Mouse (Mus musculus): ENCODE data around the gene Acyp2. TPM values are rescaled to one million over a fixed set of nuclear protein-coding genes. Genes with fewer than 3 reads are reported as not detected.
"Not testable (repeated sequence)": the region's sequence is repeated elsewhere in the genome, so short reads cannot be mapped to it uniquely, and the experiment has no call there.

The Acyp2 gene
- polyA plus RNA-seq, 1 experiment from 2014 or later, result 6.1 TPM

DNA sequence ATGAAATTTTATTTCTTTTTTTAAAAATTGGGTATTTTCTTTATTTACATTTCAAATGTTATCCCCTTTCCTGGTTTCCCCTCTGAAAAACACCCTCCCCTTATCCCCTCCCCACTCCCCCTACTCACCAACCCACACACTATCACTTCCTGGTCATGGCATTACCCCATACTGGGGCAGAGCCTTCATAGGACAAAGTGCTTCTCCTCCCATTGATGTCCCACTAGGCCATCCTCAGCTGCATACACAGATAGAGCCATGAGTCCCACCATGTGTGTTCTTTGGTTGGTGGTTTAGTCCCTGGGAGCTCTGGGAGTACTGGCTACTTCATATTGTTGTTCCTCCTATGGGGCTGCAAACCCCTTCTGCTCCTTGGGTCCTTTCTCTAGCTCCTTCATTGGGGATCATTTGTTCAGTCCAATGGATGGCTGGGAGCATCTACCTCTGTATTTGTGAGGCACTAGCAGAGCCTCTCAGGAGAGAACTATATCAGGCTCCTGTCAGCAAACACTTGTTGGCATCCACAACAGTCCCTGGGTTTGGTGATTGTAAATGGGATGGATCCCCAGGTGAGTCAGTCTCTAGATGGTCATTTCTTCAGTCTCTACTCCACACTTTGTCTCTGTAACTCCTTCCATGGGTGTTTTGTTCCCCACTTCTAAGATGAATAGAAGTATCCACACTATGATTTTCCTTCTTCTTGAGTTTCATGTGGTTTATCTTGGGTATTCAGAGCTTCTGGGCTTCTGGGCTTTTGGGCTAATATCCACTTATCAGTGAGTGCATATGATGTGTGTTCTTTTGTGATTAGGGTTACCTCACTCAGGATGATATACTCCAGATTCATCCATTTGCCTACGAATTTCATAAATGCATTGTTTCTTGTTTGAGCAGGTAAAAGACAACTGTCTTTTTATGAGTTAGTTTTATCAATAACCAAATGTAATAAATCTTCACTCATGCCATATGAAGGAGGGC, 27.7 kb downstream of the Acyp2 start:
- H3K4me1 ChIP-seq; H3K4me3 ChIP-seq; H3K4me2 ChIP-seq; H3K9ac ChIP-seq; H3K27me3 ChIP-seq; ATAC-seq (ENCODE audit: insufficient number of reproducible peaks, insufficient read depth, low FRiP score, low TSS enrichment, low read depth); H3K36me3 ChIP-seq; H3K9me3 ChIP-seq; H3K27ac ChIP-seq: not testable (repeated sequence)
- 88% methylated on average over 1 of the region's 1 CpGs for WGBS

DNA sequence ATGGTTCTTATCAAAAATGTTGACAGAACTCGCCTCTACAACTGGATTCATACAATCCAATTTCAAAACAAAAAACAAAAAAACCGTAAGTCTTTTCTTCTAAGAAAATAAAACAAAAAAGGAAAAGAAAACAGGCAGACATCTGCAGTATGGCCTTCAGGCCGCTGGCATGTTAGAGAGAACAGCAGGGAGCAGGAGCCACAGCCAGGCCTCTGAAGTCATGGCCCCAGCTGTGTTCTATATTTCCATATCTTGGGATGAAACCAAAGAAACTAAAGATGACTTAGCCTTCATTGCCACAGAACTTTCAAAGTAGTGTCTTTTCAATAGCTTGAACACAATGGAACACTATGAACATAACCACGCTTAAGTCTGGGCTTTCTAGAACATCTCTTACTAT, 31.2 kb downstream of the Acyp2 start:
- ATAC-seq (ENCODE audit: insufficient number of reproducible peaks, insufficient read depth, low FRiP score, low TSS enrichment, low read depth), result no peak
- H3K4me1 ChIP-seq, result no peaks in the 10 kb centered on the region
- 76% methylated on average over 4 of the region's 4 CpGs for WGBS
- no peak overlapping the region for H3K9ac ChIP-seq
- no peaks in the 10 kb centered on the region for H3K9me3 ChIP-seq
- no peaks in the 10 kb centered on the region for H3K36me3 ChIP-seq
- H3K27ac ChIP-seq, result no peak overlapping the region
- H3K4me3 ChIP-seq, result no peak overlapping the region
- H3K4me2 ChIP-seq, result no peak overlapping the region
- no peaks in the 10 kb centered on the region for H3K27me3 ChIP-seq

DNA sequence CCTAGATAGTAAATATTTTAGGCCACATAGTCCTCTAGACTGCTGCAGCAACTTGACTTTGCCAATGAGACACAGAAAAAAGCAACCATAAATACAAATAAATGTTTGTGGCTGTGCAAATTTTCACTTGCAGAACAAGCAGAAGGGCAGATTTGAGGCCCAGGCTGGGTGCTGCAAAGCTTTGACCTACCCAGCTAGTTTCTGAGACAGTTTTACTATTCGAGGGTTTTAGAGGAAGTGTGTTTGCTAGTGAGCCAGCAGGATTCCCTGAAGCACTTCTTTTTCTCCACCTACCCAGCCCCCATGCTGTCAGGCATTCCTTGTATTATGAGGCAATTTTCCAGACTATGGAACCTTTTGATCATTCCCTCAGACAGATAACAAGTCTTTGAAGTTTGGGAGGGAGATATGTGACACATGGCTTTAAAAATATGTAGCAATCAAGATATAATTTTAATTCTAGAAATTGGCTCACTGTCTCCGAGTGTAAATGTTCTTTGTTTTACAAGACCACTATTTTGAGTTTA, 31.8 kb downstream of the Acyp2 start:
- no peak for ATAC-seq (ENCODE audit: insufficient number of reproducible peaks, insufficient read depth, low FRiP score, low TSS enrichment, low read depth)
- Histone ChIP-seq H3K4me3 (no peak overlapping the region), H3K9ac (no peak overlapping the region), H3K36me3 (no peaks in the 10 kb centered on the region), H3K27me3 (no peaks in the 10 kb centered on the region), H3K9me3 (no peaks in the 10 kb centered on the region), H3K4me2 (no peak overlapping the region), H3K27ac (no peak overlapping the region), H3K4me1 (no peaks in the 10 kb centered on the region)
- 29% methylated on average over 2 of the region's 2 CpGs for WGBS

DNA sequence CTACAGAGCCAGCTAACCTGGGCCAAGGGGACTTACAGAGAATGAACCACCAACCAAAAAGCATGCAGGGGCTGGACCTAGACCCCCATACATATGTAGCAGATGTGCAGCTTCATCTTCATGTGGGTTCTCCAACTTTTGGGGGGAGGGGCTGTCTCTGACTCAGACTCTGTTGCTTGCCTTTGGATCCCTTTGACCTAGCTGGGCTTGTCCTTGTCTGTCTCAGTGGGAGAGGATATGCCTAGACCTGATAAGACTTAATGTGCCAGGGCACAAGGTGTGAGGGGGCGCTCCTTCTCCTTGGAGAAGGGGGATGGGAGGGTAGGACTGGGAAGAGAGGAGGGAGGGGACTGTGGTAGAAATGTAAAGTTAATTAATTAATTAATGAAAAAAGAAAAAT, 33.4 kb downstream of the Acyp2 start:
- no peaks in the 10 kb centered on the region for H3K27me3 ChIP-seq
- 88% methylated on average over 1 of the region's 1 CpGs for WGBS
- no peak overlapping the region for H3K4me2 ChIP-seq
- no peak for ATAC-seq (ENCODE audit: insufficient number of reproducible peaks, insufficient read depth, low FRiP score, low TSS enrichment, low read depth)
- no peaks in the 10 kb centered on the region for H3K36me3 ChIP-seq
- no peak overlapping the region for H3K27ac ChIP-seq
- H3K9me3 ChIP-seq, result no peaks in the 10 kb centered on the region
- no peak overlapping the region for H3K4me3 ChIP-seq
- no peaks in the 10 kb centered on the region for H3K4me1 ChIP-seq
- no peak overlapping the region for H3K9ac ChIP-seq

DNA sequence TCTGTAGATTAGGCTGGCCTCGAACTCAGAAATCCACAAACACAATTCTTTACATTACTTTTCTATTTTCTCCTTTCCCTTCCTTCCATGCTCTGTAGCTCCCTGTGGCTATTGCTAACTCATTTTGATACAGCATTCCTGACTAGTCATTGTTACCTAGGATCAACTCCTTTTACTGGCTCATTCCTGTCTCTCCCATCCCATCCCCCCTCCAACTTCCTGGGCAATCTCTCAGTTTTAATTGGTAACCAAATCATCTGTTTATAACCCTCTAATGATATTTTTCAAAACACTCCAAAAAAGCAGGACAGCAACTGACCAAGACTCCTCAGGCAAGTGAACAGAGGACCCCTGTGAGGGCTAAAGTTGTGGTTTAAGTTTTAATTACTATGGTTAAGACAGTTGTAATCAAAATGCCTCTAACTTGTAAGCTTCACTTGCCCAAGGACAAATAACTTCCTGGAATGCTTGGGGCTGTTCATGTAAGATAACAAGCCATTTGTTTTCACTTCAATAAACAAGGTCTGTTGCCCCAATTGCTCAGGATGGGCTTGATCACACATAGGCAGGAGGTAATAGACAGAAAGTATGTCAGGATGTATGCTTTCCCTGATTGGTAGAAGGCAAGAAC, 35.4 kb downstream of the Acyp2 start:
- H3K4me1 ChIP-seq, result no peaks in the 10 kb centered on the region
- no peak for ATAC-seq (ENCODE audit: insufficient number of reproducible peaks, insufficient read depth, low FRiP score, low TSS enrichment, low read depth)
- no peaks in the 10 kb centered on the region for H3K9me3 ChIP-seq
- WGBS, result 71% methylated on average over 1 of the region's 1 CpGs
- H3K9ac ChIP-seq, result no peak overlapping the region
- no peaks in the 10 kb centered on the region for H3K36me3 ChIP-seq
- H3K27ac ChIP-seq, result no peak overlapping the region
- H3K4me3 ChIP-seq, result no peak overlapping the region
- H3K4me2 ChIP-seq, result no peak overlapping the region
- H3K27me3 ChIP-seq, result no peaks in the 10 kb centered on the region

DNA sequence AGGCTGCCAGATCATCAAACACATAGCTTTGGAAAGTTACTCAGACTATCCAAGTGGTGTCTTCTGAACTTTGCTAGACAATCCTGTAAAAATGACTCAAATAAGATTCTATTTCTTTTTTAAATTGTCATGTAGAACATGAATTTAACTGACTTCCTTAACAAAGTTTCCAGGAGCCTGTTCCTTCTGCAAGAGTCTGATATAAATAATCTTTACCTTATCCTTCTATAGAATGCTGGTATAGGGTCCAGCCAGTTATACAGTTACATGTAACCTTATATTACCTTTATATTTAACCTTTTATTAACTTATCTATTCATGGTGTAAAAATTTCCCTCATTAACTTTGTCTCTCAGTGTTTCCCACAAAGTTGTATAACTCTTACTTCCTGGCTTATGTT, 36.7 kb downstream of the Acyp2 start:
- no peak overlapping the region for H3K4me2 ChIP-seq
- H3K4me1 ChIP-seq, result no peaks in the 10 kb centered on the region
- H3K27ac ChIP-seq, result no peak overlapping the region
- no peak overlapping the region for H3K9ac ChIP-seq
- no peak overlapping the region for H3K4me3 ChIP-seq
- ATAC-seq (ENCODE audit: insufficient number of reproducible peaks, insufficient read depth, low FRiP score, low TSS enrichment, low read depth), result no peak
- no peaks in the 10 kb centered on the region for H3K9me3 ChIP-seq
- H3K36me3 ChIP-seq, result no peaks in the 10 kb centered on the region
- H3K27me3 ChIP-seq, result no peaks in the 10 kb centered on the region

DNA sequence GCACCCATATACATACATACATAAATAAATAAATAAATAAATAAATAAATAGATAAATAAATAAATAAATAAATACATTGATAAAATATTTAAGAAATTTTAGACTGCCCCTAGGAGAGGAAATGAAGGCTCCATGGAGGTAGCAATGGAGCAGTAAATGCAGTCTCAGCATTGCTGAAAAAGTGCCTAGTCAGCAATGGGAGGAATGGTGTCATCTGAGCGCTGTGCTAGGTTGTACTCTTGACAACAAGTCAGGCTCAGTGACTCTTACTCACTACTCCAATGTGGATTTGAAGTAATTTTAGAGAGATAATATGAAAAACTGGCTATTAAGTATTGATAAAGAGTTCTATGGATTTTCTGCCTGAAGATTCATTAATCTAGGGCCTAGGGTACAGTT, 40.1 kb downstream of the Acyp2 start:
- Histone ChIP-seq H3K27ac (no peak overlapping the region), H3K9ac (no peak overlapping the region), H3K9me3 (no peaks in the 10 kb centered on the region), H3K4me1 (no peaks in the 10 kb centered on the region), H3K4me3 (no peak overlapping the region), H3K4me2 (no peak overlapping the region), H3K36me3 (no peaks in the 10 kb centered on the region), H3K27me3 (no peaks in the 10 kb centered on the region)
- no peak for ATAC-seq (ENCODE audit: insufficient number of reproducible peaks, insufficient read depth, low FRiP score, low TSS enrichment, low read depth)
- 94% methylated on average over 1 of the region's 1 CpGs for WGBS

DNA sequence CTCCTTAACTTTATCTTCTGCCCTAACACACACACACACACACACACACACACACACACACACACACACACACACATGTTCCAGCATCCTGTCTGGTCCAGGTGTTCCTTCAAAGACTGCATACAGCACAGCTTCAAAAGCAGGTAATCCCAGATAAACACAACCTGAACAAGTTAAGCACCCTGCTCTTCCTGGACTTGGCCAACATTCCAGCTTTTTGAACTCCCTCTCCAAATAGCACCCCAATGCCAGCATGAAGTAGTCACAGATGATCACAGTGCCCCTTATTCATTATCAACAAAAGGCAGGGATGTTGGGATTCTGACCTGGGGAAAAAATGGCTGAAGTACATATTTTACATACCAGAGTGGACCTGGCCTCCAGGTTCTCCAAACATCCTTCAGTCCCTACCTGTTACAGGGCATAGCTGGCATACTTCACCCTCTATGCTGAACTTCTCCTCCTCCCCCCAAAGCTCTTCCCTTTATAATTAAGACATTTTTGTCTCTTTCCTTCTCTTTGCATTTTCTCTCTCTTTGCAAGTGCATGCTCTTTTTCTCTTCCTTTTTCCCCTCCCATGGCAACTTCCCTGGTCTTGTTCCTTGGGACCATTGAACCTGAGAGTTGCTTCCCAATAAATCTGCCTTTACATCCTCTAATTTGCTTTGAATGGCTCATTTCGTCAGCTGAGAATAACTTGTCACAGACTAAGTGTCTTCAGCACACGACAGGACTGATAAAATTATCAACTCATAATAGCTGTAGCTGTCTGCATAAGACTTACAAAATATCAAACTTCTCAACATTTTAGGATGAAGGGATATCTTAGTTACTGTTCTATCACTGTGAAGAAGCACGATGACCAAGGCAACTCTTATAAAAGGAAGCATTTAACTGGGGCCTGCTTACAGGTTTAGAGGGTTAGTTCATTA, 41.5 kb downstream of the Acyp2 start:
- no peak for ATAC-seq (ENCODE audit: insufficient number of reproducible peaks, insufficient read depth, low FRiP score, low TSS enrichment, low read depth)
- no peak overlapping the region for H3K9ac ChIP-seq
- no peak overlapping the region for H3K27ac ChIP-seq
- H3K4me2 ChIP-seq, result no peak overlapping the region
- H3K9me3 ChIP-seq, result no peaks in the 10 kb centered on the region
- no peak overlapping the region for H3K4me3 ChIP-seq
- H3K4me1 ChIP-seq, result no peaks in the 10 kb centered on the region
- no peaks in the 10 kb centered on the region for H3K36me3 ChIP-seq
- H3K27me3 ChIP-seq, result no peaks in the 10 kb centered on the region
- WGBS, result 81% methylated on average over 3 of the region's 3 CpGs

DNA sequence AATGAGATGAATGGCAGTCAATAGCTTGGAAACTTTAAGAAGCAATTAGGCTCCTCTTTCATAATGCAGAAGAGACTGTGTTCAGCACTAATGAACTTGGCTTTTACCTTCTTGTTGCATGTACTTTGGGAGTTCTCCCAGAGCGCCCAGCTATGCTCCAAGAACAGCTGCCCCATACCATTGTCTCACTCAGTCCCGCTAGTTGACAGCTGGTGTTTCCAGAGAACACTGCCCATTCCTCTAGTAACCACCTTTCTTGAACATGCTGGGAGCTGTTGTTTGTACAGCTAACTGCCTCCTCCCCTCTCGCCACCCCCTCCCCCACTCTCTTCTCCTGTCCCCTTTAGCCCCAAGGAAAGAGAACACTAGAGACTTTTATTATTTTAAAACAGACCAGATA, 52.1 kb downstream of the Acyp2 start:
- H3K4me1 ChIP-seq, result no peaks in the 10 kb centered on the region
- no peak overlapping the region for H3K4me3 ChIP-seq
- H3K9me3 ChIP-seq, result no peaks in the 10 kb centered on the region
- no peak overlapping the region for H3K27ac ChIP-seq
- no peak for ATAC-seq (ENCODE audit: insufficient number of reproducible peaks, insufficient read depth, low FRiP score, low TSS enrichment, low read depth)
- H3K36me3 ChIP-seq, result no peaks in the 10 kb centered on the region
- no peaks in the 10 kb centered on the region for H3K27me3 ChIP-seq
- no peak overlapping the region for H3K9ac ChIP-seq
- no peak overlapping the region for H3K4me2 ChIP-seq
- 79% methylated on average over 3 of the region's 3 CpGs for WGBS

DNA sequence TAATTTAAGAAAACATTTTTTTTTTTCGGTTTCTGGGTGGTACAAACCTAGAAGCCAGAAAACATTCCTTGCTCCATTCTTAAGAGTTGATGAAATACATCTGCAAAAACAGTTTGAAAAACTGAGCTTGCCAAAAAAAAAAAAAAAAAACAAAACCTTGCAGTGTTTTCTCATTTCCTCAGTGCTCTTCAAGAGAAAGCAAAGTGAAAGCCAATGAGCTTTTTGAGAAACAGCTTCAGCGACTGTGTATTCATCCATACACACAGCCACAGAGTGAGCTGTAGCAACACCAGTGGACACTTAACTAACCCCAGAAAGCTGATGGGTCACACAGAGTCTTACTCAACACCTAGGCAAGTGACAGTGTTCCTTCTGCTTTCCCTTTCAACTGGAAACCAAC, 69.4 kb downstream of the Acyp2 start:
- 43% methylated on average over 2 of the region's 2 CpGs for WGBS
- no peak overlapping the region for H3K4me3 ChIP-seq
- H3K27ac ChIP-seq, result no peak overlapping the region
- no peak overlapping the region for H3K4me2 ChIP-seq
- H3K4me1 ChIP-seq, result peaks cover 7% of the 10 kb centered on the region
- no peaks in the 10 kb centered on the region for H3K27me3 ChIP-seq
- H3K9me3 ChIP-seq, result no peaks in the 10 kb centered on the region; the same call in 1 of the 2 replicates
- H3K9ac ChIP-seq, result no peak overlapping the region
- H3K36me3 ChIP-seq, result no peaks in the 10 kb centered on the region
- no peak for ATAC-seq (ENCODE audit: insufficient number of reproducible peaks, insufficient read depth, low FRiP score, low TSS enrichment, low read depth)

DNA sequence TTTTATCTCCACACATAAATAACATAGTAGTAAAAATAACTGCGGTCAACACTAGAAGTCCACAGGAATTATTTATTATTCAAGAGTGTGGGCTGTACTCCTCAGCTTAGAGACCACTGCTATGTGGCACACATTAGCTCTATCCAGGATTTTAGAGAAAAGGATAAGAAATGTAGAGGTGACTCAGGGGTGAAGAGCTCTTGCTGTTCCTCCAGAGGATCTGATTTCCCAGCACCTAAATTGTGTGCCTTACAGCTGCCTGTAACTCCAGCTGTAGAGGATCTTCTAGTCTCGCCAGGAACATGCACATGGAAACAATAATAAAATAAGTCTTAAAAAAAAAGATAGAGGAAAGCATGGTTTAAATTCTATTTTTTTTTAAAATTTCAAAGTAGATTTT, 70.5 kb downstream of the Acyp2 start:
- Histone ChIP-seq H3K4me2 (no peak overlapping the region), H3K27ac (no peak overlapping the region), H3K27me3 (no peaks in the 10 kb centered on the region), H3K9me3 (no peaks in the 10 kb centered on the region; the same call in 1 of the 2 replicates), H3K9ac (no peak overlapping the region), H3K4me1 (peaks cover 7% of the 10 kb centered on the region), H3K4me3 (no peak overlapping the region), H3K36me3 (no peaks in the 10 kb centered on the region)
- 60% methylated on average over 2 of the region's 2 CpGs for WGBS
- ATAC-seq (ENCODE audit: insufficient number of reproducible peaks, insufficient read depth, low FRiP score, low TSS enrichment, low read depth), result no peak

All from embryonic facial prominence, embryonic 13.5 days (tissue).